Mouse (Mus musculus) adrenal gland, postnatal 36 days (tissue): ENCODE data around the gene BC005624. TPM values are rescaled to one million over a fixed set of nuclear protein-coding genes. Genes with fewer than 3 reads are reported as not detected.

Source experiments
- DNase-seq, 2 experiments: peaks; one replicate each; pipeline ENCODE4 v3.0.0; 2021; ENCODE audit warnings: mixed read lengths in 1 of 2
- total RNA-seq, 2 experiments: library from RNA; stranded (reverse); gene quantifications; 2 replicates each; pipeline ENCODE4 v1.2.3; 2021

Gene BC005624
- total RNA-seq, 2 experiments from 2014 or later = 38.9 to 42.8 TPM

GRCm38 (mm10) chr2:30928893-30929482 is 53.0 kb downstream of the BC005624 start:
- DNase-seq = peak; percentile 78 to 79

- peak; percentile 85 to 87 for DNase-seq
Observed at GRCm38 (mm10) chr2:30927844-30928628, 54.0 kb downstream of the BC005624 start.

GRCm38 (mm10) chr2:30927151-30927781 is 54.7 kb downstream of the BC005624 start:
- DNase-seq = no peak

GRCm38 (mm10) chr2:30926381-30926780 is 55.6 kb downstream of the BC005624 start:
- no peak for DNase-seq

GRCm38 (mm10) chr2:30925181-30925580 is 56.8 kb downstream of the BC005624 start:
- peak; percentile 59 to 67 for DNase-seq

GRCm38 (mm10) chr2:30923099-30923498 is 58.9 kb downstream of the BC005624 start:
- DNase-seq = no peak

Other genes with a start within 250 kb of the BC005624 start
- 1 to 10 TPM in 1 of 2 experiments, under 1 TPM in 1; 0.99 to 2.8 TPM for gene 1700001O22Rik, start 178.5 kb downstream of the BC005624 start, total RNA-seq
- 10 to 100 TPM; 49.6 to 52.2 TPM for gene Ntmt1, start 174.4 kb downstream of the BC005624 start, total RNA-seq
- gene Asb6, start 151.9 kb downstream of the BC005624 start, total RNA-seq = 10 to 100 TPM; 23.9 to 27.0 TPM
- gene Prrx2, start 147.2 kb downstream of the BC005624 start, total RNA-seq = 1 to 10 TPM in 1 of 2 experiments, under 1 TPM in 1; 0.46 to 2.2 TPM
- gene Ptges, start 52.3 kb downstream of the BC005624 start, total RNA-seq = 10 to 100 TPM; 22.4 to 34.9 TPM
- gene Tor1b, start 29.2 kb downstream of the BC005624 start, total RNA-seq = 10 to 100 TPM; 53.0 to 53.3 TPM
- gene Tor1a, start 14.3 kb downstream of the BC005624 start, total RNA-seq = 10 to 100 TPM; 32.5 to 41.6 TPM
- gene Usp20, start 78 bp upstream of the BC005624 start, total RNA-seq = 10 to 100 TPM; 23.3 to 30.9 TPM
- gene Fnbp1, start 159.8 kb upstream of the BC005624 start, total RNA-seq = 10 to 100 TPM; 50.6 to 51.7 TPM
- 10 to 100 TPM; 58.5 to 63.4 TPM for gene Gpr107, start 170.1 kb upstream of the BC005624 start, total RNA-seq